Mouse (Mus musculus) liver, adult 2 months (tissue): ENCODE measurements around the gene Lnpep.

Source experiments
- CTCF ChIP-seq: fragments of 200-500 bp; IDR thresholded peaks from 2 replicates; pipeline ENCODE4 v1.5.1; 2011; ENCODE audit warnings: low read depth, low read length, control low read depth
- POLR2A ChIP-seq: fragments of 200-500 bp; IDR thresholded peaks from 2 replicates; pipeline ENCODE4 v1.6.1; 2011; ENCODE audit warnings: low read length, control low read depth; ENCODE audit not compliant: insufficient read depth; ENCODE audit errors: extremely low read depth

DNA sequence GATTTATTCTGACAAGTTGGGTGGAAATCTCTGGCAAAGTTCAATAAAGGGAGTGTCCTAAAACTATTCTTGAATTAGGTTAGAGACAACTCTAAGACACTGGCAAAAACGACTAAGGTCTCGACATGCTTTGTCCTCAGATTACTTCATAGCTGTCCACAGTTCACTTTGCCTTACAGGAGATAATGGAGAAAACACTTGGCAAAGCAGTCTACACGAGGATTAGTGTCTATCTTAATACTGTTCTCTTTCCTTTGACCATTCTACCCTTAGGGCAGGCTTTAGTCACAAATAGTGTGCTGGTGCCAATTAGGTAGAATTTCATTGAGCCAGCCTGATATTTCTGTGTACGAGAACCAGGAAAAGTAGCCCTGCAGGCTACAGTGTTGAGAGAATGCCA lies 22.5 kb downstream of the Lnpep start:
- no peak for TF ChIP-seq CTCF
- TF ChIP-seq POLR2A = no peak
